Mouse (Mus musculus) hindbrain, embryonic 12.5 days (tissue): ENCODE data around the gene Gm10491. TPM values are rescaled to one million over a fixed set of nuclear protein-coding genes. Genes with fewer than 3 reads are reported as not detected.
A peak's percentile ranks its signal among the peaks of the same experiment; 100 is the strongest.

ENCODE experiments used
- ATAC-seq: fragments of 200-750 bp; cut with Nextera tagmentation; 2 replicates; pipeline ENCODE4 v1.8.0; 2017; ENCODE audit warnings: moderate TSS enrichment; ENCODE audit not compliant: low FRiP score
- H3K27ac ChIP-seq: fragments of 300-500 bp; sonication (generic); 2 replicates; pipeline ENCODE4 v1.5.1; 2016; ENCODE audit warnings: mild to moderate bottlenecking
- H3K27me3 ChIP-seq: fragments of 300-500 bp; sonication (generic); 2 replicates; pipeline ENCODE4 v1.6.1; 2016; ENCODE audit warnings: mild to moderate bottlenecking
- H3K36me3 ChIP-seq: fragments of 300-500 bp; sonication (generic); 2 replicates; pipeline ENCODE4 v1.6.1; 2016; ENCODE audit warnings: mild to moderate bottlenecking
- H3K4me1 ChIP-seq: fragments of 300-500 bp; sonication (generic); 2 replicates; pipeline ENCODE4 v1.6.1; 2016
- H3K4me2 ChIP-seq: fragments of 300-500 bp; sonication (generic); replicated peaks from 2 replicates; pipeline ENCODE4 v1.6.1; 2016; ENCODE audit warnings: mild to moderate bottlenecking
- H3K4me3 ChIP-seq: fragments of 300-500 bp; sonication (generic); 2 replicates; pipeline ENCODE4 v1.5.1; 2016; ENCODE audit warnings: mild to moderate bottlenecking
- H3K9ac ChIP-seq: fragments of 300-500 bp; sonication (generic); 2 replicates; pipeline ENCODE4 v1.6.1; 2016; ENCODE audit warnings: mild to moderate bottlenecking, moderate library complexity
- H3K9me3 ChIP-seq: fragments of 300-500 bp; sonication (generic); replicated peaks from 2 replicates; pipeline ENCODE4 v1.6.1; 2016; ENCODE audit warnings: mild to moderate bottlenecking
- WGBS: fragments of 180-500 bp; shearing (Covaris S2); methylation state at CpG from one replicate; pipeline ENCODE4 v1.1.7; 2016; 5-methylcytosine and 5-hydroxymethylcytosine counted together
- polyA plus RNA-seq: library from polyadenylated mRNA; unstranded; fragments of >200 nt; fragmentation: Nextera tagmentation; extraction: Ambion mirVana; gene quantifications from 2 replicates; pipeline ENCODE4 v1.2.1, GENCODE M21; 2016

Gene Gm10491
- polyA plus RNA-seq, result not detected in 2 replicates

DNA sequence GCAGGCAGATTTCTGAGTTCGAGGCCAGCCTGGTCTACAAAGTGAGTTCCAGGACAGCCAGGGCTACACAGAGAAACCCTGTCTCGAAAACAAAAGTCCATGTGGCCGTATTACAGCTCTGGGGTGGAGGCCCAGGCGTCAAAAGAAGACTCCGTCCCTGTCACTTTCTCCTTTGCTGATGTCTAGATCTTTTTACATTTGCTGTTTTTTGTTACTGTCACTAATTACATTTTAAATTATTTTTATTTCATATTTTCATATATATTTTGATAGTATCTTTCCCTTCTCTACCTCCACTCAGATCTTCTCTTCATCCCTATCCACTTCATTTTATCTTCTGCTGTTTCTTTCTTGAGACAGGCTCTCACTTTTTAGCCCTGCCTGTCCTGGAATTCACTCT, at the start of gene Gm10491:
TSS of gene Gm10491 (minus strand) at position 101 of the 400 bp plus-strand sequence.
- Histone ChIP-seq H3K27ac (no peak within 1 kb of the TSS), H3K9ac (no peak within 1 kb of the TSS), H3K9me3 (no peaks in the 10 kb centered on the region), H3K27me3 (no peaks in the 10 kb centered on the region), H3K36me3 (0 out of 2 replicates have a peak, but pooled peaks cover 10% of the 10 kb centered on the region), H3K4me1 (no peaks in the 10 kb centered on the region), H3K4me2 (no peak within 1 kb of the TSS), H3K4me3 (no peak within 1 kb of the TSS)
- ATAC-seq, result no peak
- WGBS, result 78% methylated on average over 5 of the region's 5 CpGs

DNA sequence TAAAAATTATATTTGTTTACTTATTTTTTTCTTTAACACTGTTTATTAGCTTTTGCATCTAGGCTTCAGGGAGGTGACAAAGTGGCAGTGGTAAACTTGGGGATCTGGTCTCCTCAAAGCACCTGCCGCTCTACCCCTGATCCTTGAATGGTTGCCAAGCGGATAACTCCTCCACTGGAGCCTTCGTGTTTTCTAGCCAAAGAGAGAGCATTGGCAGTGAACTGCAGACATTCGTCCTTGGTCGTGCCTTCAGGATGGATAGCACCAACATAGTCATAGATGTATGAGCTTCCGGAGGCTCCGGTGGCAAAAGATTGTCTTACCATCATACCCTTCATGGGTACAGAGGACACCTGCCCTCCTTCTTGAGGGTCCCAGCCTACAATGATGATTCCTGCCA, 42.5 kb upstream of the Gm10491 start:
- H3K4me1 ChIP-seq, result 0 out of 2 replicates have a peak, but pooled peaks cover 3% of the 10 kb centered on the region
- no peaks in the 10 kb centered on the region for H3K9me3 ChIP-seq
- 94% methylated on average over 7 of the region's 7 CpGs for WGBS
- H3K4me3 ChIP-seq, result no peak overlapping the region
- no peaks in the 10 kb centered on the region for H3K36me3 ChIP-seq
- no peaks in the 10 kb centered on the region for H3K27me3 ChIP-seq
- no peak overlapping the region for H3K4me2 ChIP-seq
- H3K9ac ChIP-seq, result no peak overlapping the region
- H3K27ac ChIP-seq, result no peak overlapping the region
- ATAC-seq, result no peak

DNA sequence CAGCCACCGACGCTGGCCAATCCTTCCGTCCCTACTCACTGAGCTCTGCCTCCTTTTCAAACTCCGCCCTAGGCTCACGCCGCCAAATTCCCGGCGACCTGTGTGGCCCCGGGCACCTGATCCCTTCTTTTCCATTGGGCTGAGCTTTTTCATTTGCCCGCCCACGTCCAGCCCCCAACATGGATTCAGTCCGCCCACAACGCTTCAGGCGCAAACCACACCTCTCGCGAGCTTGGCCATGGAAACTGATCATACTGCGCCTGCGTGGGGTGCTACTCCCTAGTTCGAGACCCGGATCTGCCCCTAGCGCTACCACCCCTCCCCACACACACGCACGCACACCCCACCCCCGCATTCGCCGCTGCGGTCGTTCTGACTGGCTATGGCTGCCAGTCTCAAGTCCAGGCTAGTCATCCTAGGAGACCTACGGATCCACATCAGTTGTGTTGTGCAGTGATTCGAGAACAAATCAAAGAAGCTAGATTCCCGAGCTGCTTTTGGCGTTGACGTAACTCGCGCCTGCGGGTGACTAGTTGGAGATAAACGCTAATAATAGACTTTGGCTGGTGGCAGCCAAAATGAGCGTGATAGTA, 40.4 kb upstream of the Gm10491 start:
- no peaks in the 10 kb centered on the region for H3K9me3 ChIP-seq
- peak overlapping the region; percentile 55 for H3K4me2 ChIP-seq
- 15% methylated on average over 38 of the region's 38 CpGs for WGBS
- 0 out of 2 replicates have a peak, but pooled peaks cover 2% of the 10 kb centered on the region for H3K36me3 ChIP-seq
- H3K4me3 ChIP-seq, result peak overlapping the region; percentile 39
- 0 out of 2 replicates have a peak overlapping the region, but pooled peaks have one; percentile 52 for H3K27ac ChIP-seq
- 0 out of 2 replicates have a peak overlapping the region, but pooled peaks have one; percentile 23 for H3K9ac ChIP-seq
- H3K4me1 ChIP-seq, result 0 out of 2 replicates have a peak, but pooled peaks cover 3% of the 10 kb centered on the region
- H3K27me3 ChIP-seq, result no peaks in the 10 kb centered on the region
- no peak for ATAC-seq

DNA sequence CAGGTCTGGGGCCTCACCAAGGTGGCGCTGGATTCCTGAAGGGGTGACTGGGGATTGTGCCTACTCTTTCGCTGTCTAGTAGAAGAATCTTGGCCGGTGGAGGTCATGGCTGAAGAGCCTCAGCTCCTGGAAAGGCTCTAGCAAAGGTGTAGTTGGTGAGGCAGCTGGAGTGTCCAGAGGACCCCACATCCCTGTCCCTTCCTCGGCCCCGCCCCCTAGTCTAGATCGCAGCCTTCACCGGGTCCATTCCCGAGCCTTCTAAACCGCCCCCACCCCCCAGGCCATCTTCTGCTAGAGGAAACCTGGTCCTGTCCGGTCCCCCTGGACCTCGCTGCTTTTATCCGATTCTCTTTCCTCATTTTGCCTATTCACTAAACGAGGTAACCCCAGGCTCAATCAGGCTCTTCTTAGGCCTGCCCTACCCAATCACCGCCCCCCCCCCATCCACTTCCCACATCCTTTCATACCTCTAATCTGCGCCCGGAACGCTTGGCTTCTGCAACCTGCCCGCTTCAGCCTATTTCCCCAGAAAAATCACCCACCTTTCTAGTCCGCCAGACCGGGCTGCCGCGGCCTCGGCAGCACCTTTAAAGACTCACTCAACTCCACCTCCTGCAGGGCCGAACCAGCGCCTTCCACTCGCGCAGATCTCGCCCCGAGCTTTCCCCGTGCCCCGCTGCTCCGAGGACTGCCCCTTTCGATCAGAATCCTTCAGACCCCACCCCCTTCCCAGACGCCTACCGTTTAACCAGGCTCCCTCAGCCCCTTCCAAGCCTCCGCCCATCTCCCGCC, 39.7 kb upstream of the Gm10491 start, which contains the start of gene Hdac6:
TSS of gene Hdac6 (minus strand) at position 782 of the 792 bp plus-strand sequence.
- 23% methylated on average over 32 of the region's 37 CpGs for WGBS
- peak; percentile 98 for ATAC-seq
- H3K4me3 ChIP-seq, result peak within 1 kb of the TSS; percentile 39
- peak within 1 kb of the TSS; percentile 52; the same call in 1 of the 2 replicates for H3K27ac ChIP-seq
- H3K9me3 ChIP-seq, result no peaks in the 10 kb centered on the region
- H3K9ac ChIP-seq, result peak within 1 kb of the TSS; percentile 58
- peak within 1 kb of the TSS; percentile 55 for H3K4me2 ChIP-seq
- H3K36me3 ChIP-seq, result 0 out of 2 replicates have a peak, but pooled peaks cover 2% of the 10 kb centered on the region
- H3K4me1 ChIP-seq, result 0 out of 2 replicates have a peak, but pooled peaks cover 3% of the 10 kb centered on the region
- no peaks in the 10 kb centered on the region for H3K27me3 ChIP-seq

DNA sequence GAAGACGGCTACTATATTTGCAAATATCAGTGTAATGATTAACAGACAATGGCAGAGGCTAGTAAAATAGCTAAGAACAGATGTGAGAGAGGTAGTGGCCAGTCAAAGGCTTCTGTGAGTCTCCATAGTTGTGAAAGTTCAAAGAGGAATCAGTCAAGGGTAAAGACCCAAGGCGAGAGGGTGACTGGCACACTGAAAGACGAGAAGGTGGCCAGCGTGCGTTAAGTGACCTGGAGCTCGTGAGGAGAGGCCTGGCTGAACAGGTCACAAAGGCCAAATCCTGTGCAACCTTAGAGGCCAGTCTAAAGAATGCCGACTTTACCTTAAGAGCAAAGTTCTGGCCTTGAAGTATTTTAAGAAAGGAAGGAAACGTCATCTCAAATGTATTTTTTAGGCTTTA, 38.0 kb upstream of the Gm10491 start:
- WGBS, result 58% methylated on average over 8 of the region's 8 CpGs
- H3K4me2 ChIP-seq, result no peak overlapping the region
- 0 out of 2 replicates have a peak, but pooled peaks cover 5% of the 10 kb centered on the region for H3K36me3 ChIP-seq
- H3K4me1 ChIP-seq, result 0 out of 2 replicates have a peak, but pooled peaks cover 3% of the 10 kb centered on the region
- no peak overlapping the region for H3K4me3 ChIP-seq
- ATAC-seq, result no peak
- H3K27me3 ChIP-seq, result no peaks in the 10 kb centered on the region
- H3K9me3 ChIP-seq, result no peaks in the 10 kb centered on the region
- no peak overlapping the region for H3K9ac ChIP-seq
- H3K27ac ChIP-seq, result no peak overlapping the region

DNA sequence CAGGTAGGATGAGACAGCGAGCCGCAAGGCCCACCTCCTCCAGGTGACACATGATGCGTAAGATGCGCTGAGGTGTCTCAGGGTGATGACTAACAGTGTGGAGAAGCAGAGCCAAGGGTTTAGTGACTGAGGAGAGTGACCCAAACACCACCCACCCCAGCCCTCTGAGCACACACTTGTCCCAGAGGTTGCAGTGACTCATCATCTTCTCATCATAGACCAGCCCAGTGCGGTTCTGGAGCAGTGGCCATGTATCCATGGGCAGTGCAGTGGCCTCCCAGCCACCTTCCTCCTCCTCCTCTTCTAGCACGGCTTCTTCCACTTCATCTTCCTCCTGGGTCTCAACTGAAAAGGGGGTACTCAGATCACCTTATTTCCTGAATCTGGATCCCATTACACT, 30.0 kb upstream of the Gm10491 start:
- no peak for ATAC-seq
- H3K36me3 ChIP-seq, result peaks cover 31% of the 10 kb centered on the region
- H3K27ac ChIP-seq, result no peak overlapping the region
- H3K9ac ChIP-seq, result no peak overlapping the region
- WGBS, result 95% methylated on average over 6 of the region's 6 CpGs
- no peaks in the 10 kb centered on the region for H3K9me3 ChIP-seq
- H3K4me2 ChIP-seq, result no peak overlapping the region
- no peaks in the 10 kb centered on the region for H3K27me3 ChIP-seq
- H3K4me3 ChIP-seq, result no peak overlapping the region
- H3K4me1 ChIP-seq, result no peaks in the 10 kb centered on the region

DNA sequence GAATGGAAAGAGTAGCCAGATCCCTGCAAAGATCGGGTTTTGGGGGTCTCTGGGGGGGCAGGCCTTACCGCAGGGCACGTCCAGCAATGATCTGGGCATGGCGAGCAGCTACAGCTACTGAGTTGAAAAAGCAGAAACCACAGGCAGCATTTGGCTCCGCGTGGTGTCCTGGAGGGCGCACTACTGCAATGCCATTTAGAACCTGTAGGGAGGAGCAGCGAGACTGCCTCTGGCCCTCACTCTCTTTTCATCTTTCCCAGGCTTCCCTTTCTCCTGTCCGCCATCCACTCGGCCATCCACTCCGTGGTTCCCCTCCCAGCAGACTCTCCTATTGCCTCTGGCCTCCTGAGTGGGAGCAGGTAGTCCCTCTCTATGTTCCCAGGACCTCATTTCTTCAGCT, 29.2 kb upstream of the Gm10491 start:
- Histone ChIP-seq H3K4me3 (no peak overlapping the region), H3K27me3 (no peaks in the 10 kb centered on the region), H3K27ac (no peak overlapping the region), H3K9ac (no peak overlapping the region), H3K9me3 (no peaks in the 10 kb centered on the region), H3K4me1 (no peaks in the 10 kb centered on the region), H3K4me2 (no peak overlapping the region), H3K36me3 (peaks cover 33% of the 10 kb centered on the region)
- 57% methylated on average over 11 of the region's 11 CpGs for WGBS
- ATAC-seq, result no peak

DNA sequence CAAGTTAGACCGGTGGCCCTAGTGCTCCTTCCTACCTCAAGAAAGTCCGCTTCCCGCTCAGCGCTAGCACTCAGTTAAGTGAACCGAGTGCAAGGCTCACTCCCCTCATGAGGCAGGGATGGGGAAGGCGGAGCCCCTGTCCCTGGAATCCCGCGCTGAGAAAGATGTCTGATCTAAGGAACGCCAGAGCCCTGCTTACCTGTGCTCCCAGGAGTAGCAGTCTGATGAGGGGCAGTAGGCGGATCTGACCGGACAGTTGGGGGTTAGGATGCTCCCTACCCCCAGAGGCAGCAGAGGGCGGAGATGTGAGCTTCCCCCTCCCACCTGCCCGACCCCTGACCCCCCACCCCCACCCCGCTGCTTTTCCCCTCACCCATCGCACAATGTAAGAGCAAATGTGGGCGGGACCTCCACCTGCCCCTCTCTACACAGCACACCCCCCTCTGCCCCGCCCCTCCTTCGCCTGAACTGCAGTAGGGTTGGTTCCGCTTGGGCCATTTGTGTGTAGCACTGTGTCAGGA, 20.7 kb upstream of the Gm10491 start, which contains the start of gene Eras:
TSS of gene Eras (minus strand) at position 338 of the 521 bp plus-strand sequence.
- no peak for ATAC-seq

DNA sequence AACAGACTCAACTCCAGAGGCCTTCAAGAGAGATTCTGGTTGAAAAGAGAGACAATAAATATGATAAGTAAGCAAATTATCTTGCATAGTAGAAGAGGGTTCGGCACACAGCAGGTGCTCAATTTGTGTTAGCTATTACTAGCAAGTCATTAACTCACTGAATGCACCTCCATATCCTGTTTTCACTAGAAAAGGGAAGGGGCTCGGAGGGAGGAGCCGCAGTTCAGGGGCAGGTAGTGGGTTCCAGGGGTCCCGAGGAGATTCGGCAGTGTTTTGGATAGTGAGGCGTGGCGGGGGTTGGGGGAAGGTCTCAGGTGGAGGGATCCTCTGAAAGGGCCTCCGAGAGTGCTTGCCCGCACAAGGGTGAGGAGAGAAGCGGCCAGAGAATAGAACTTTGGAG, 19.5 kb upstream of the Gm10491 start:
- Histone ChIP-seq H3K4me3 (no peak overlapping the region), H3K9me3 (no peaks in the 10 kb centered on the region), H3K4me1 (peaks cover 8% of the 10 kb centered on the region; the same call in 1 of the 2 replicates), H3K9ac (no peak overlapping the region), H3K4me2 (no peak overlapping the region), H3K27me3 (peaks cover 47% of the 10 kb centered on the region), H3K27ac (no peak overlapping the region), H3K36me3 (peaks cover 15% of the 10 kb centered on the region; the same call in 1 of the 2 replicates)
- WGBS, result 22% methylated on average over 10 of the region's 10 CpGs
- ATAC-seq, result no peak

More for the DNA sequence above, 20.7 kb upstream of the Gm10491 start, which contains the start of gene Eras:
- no peak within 1 kb of the TSS for H3K9ac ChIP-seq
- peaks cover 34% of the 10 kb centered on the region for H3K27me3 ChIP-seq
- peaks cover 15% of the 10 kb centered on the region; the same call in 1 of the 2 replicates for H3K36me3 ChIP-seq
- WGBS, result 13% methylated on average over 19 of the region's 19 CpGs
- H3K27ac ChIP-seq, result no peak within 1 kb of the TSS
- no peak within 1 kb of the TSS for H3K4me3 ChIP-seq
- no peaks in the 10 kb centered on the region for H3K9me3 ChIP-seq
- H3K4me2 ChIP-seq, result no peak within 1 kb of the TSS
- no peaks in the 10 kb centered on the region for H3K4me1 ChIP-seq

DNA sequence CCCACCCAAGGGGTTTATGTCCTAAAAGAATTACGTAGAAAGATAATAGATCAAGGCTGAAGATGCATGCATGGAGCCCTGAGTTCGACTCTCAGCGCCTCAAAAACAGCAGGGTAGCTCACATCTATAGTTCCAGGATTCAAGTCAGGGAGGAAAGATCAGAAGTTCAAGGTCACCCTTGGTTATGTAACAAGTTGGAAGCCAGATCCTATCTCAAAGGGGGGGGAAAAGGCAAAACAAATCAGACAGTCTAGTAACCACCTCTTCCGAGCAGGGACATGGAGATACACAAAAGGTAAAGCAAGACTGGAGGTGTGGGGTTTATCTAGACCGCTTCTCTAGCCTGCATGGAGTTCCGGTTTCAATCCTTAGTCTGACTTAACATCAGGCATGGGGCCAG, 18.6 kb upstream of the Gm10491 start:
- Histone ChIP-seq H3K9me3 (no peaks in the 10 kb centered on the region), H3K36me3 (peaks cover 10% of the 10 kb centered on the region; the same call in 1 of the 2 replicates), H3K27ac (no peak overlapping the region), H3K4me1 (peaks cover 8% of the 10 kb centered on the region; the same call in 1 of the 2 replicates), H3K9ac (no peak overlapping the region), H3K27me3 (peaks cover 51% of the 10 kb centered on the region), H3K4me3 (no peak overlapping the region), H3K4me2 (no peak overlapping the region)
- 70% methylated on average over 6 of the region's 6 CpGs for WGBS
- no peak for ATAC-seq

DNA sequence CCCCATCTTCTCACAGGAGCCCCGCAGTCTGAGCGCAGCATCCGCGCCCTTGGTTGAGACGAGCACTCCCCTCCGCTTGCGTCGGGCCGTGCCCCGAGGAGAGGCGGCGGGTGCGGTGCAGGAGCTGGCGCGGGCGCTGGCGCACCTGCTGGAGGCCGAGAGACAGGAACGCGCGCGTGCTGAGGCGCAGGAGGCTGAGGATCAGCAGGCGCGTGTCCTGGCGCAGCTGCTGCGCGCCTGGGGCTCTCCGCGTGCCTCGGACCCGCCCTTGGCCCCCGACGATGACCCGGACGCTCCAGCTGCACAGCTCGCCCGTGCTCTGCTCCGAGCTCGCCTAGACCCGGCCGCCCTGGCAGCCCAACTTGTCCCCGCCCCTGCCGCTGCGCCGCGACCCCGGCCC, 14.4 kb upstream of the Gm10491 start:
- WGBS, result 24% methylated on average over 27 of the region's 48 CpGs
- H3K27me3 ChIP-seq, result peaks cover 39% of the 10 kb centered on the region
- no peak overlapping the region for H3K27ac ChIP-seq
- no peaks in the 10 kb centered on the region for H3K9me3 ChIP-seq
- H3K4me2 ChIP-seq, result peak overlapping the region; percentile 55
- peaks cover 8% of the 10 kb centered on the region; the same call in 1 of the 2 replicates for H3K4me1 ChIP-seq
- H3K36me3 ChIP-seq, result no peaks in the 10 kb centered on the region
- H3K9ac ChIP-seq, result peak overlapping the region; percentile 44; the same call in 1 of the 2 replicates
- 0 out of 2 replicates have a peak, but pooled peaks have one; percentile 22 for ATAC-seq
- peak overlapping the region; percentile 42 for H3K4me3 ChIP-seq
